Mouse (Mus musculus): ENCODE data around the gene Ppip5k1. TPM values are rescaled to one million over a fixed set of nuclear protein-coding genes. Genes with fewer than 3 reads are reported as not detected.
"Not testable (repeated sequence)": the region's sequence is repeated elsewhere in the genome, so short reads cannot be mapped to it uniquely, and the experiment has no call there.

Ppip5k1 gene
- polyA plus RNA-seq (2012; rRNA removed), result 21.8 and 23.9 TPM in 2 replicates

DNA sequence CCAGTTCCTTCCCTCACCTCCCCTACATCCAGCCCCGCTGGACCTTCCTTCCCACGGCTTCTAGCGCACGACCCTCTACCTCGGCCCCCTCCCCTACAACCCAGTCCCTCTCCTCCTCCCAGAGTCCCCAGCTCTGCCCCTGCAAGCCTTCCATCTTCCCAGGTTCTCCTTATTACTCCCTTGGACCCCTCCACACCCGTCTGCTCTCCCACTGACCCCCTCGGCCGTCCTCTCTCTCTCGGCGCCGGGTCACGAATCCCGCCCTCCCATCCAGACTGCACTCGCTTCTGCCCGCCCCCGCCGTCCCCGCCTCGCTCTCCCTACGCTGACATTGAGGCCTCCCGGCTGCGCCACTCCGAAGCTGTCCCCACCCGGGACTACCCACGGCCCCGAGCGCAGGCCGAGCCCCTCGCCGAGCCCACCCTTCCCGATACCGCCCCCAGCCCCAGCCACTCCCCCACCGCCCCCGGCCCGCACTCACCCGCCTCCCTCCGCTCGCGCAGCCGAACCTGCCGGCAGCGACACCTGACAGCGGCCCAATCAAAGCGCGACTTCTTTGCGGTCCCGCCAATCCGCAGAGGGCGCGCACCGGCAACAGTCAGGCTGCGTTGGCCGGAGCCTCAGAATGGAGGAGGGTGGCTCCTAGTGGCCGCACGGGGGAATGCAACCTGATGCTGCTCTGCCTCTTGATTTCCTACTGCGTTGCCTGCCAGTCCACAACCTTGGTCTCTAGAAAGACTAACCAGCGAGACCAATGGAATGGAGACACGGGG lies at the start of gene Ppip5k1:
Ppip5k1 (minus strand) TSS at position 577 of the 773 bp plus-strand sequence.
- Histone ChIP-seq H3K27ac (ENCODE audit: control insufficient read depth, insufficient read depth, low read length) (no peak within 1 kb of the TSS), H3K4me1 (replicated peaks; ENCODE audit: control insufficient read depth, insufficient read depth, low read length) (peaks cover 8% of the 10 kb centered on the region; the same call in 1 of the 2 replicates), H3K4me3 (ENCODE audit: control insufficient read depth, insufficient read depth, low read length) (peak within 1 kb of the TSS; percentile 58), H3K36me3 (ENCODE audit: control insufficient read depth, insufficient read depth, low read length) (no peaks in the 10 kb centered on the region), H3K27me3 (ENCODE audit: control insufficient read depth, insufficient read depth, low read length) (peaks cover 4% of the 10 kb centered on the region; the same call in 1 of the 2 replicates)
- peak; percentile 97 for DNase-seq
- 1% methylated on average over 57 of the region's 58 CpGs for WGBS
- peak; percentile 95 for TF ChIP-seq CTCF (IDR thresholded peaks at IDR 0.05; ENCODE audit: borderline replicate concordance, control insufficient read depth, extremely low read depth, insufficient read depth, low read length, poor library complexity)
- peak; percentile 47; the same call in 1 of the 2 replicates for TF ChIP-seq POLR2A (IDR thresholded peaks at IDR 0.05; ENCODE audit: control insufficient read depth, extremely low read depth, insufficient read depth, low read length, poor library complexity)

DNA sequence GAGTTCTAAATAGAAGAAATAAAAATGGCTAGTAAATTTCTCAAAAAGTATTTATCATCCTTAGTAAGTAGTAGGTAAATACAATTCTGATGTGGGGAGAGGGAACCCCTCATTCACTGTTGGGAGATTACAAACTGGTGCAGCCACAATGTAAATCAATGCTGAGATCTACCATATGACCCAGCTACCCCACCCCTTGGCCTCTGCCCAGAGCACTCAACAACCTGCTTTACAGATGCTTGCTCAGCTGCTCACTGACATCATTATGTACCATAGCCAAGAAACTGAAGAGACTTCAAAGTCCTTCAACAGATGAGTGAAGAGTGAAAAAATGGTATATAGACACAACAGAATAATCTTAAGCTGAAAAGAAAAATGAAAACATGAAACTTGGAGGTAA lies 48.1 kb upstream of the Ppip5k1 start:
- Histone ChIP-seq H3K36me3 (ENCODE audit: control insufficient read depth, insufficient read depth, low read length) (no peaks in the 10 kb centered on the region), H3K27me3 (ENCODE audit: control insufficient read depth, insufficient read depth, low read length) (no peaks in the 10 kb centered on the region), H3K4me1 (replicated peaks; ENCODE audit: control insufficient read depth, insufficient read depth, low read length) (no peaks in the 10 kb centered on the region), H3K4me3 (ENCODE audit: control insufficient read depth, insufficient read depth, low read length) (no peak overlapping the region), H3K27ac (ENCODE audit: control insufficient read depth, insufficient read depth, low read length) (no peak overlapping the region)
- TF ChIP-seq CTCF (IDR thresholded peaks at IDR 0.05; ENCODE audit: borderline replicate concordance, control insufficient read depth, extremely low read depth, insufficient read depth, low read length, poor library complexity), result no peak
- no peak for TF ChIP-seq POLR2A (IDR thresholded peaks at IDR 0.05; ENCODE audit: control insufficient read depth, extremely low read depth, insufficient read depth, low read length, poor library complexity)
- DNase-seq, result no peak

DNA sequence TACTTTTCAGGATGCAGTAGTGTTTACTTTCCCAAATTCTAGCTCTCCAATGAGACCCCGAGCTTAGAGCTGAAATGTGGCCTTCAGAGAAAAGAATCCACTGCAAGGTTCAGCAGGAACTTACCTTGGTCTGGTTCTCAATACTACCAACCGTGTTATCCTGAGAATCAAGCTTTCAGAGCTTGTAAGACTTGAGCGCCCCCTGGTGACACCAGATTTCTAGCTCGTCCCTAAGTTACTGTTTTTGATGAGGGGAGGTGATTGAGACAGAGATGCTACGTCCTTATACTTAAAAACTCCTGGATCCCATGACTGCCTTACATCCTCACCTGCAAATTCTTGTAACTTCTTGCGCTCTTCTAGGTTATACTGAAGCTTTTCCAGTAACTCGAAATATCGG lies 41.4 kb upstream of the Ppip5k1 start:
- Histone ChIP-seq H3K36me3 (ENCODE audit: control insufficient read depth, insufficient read depth, low read length) (no peaks in the 10 kb centered on the region), H3K4me1 (replicated peaks; ENCODE audit: control insufficient read depth, insufficient read depth, low read length) (no peaks in the 10 kb centered on the region), H3K27ac (ENCODE audit: control insufficient read depth, insufficient read depth, low read length) (no peak overlapping the region), H3K27me3 (ENCODE audit: control insufficient read depth, insufficient read depth, low read length) (no peaks in the 10 kb centered on the region), H3K4me3 (ENCODE audit: control insufficient read depth, insufficient read depth, low read length) (no peak overlapping the region)
- peak; percentile 77 for DNase-seq
- TF ChIP-seq POLR2A (IDR thresholded peaks at IDR 0.05; ENCODE audit: control insufficient read depth, extremely low read depth, insufficient read depth, low read length, poor library complexity) (no peak), CTCF (IDR thresholded peaks at IDR 0.05; ENCODE audit: borderline replicate concordance, control insufficient read depth, extremely low read depth, insufficient read depth, low read length, poor library complexity) (no peak)
- 32% methylated on average over 8 of the region's 8 CpGs for WGBS

DNA sequence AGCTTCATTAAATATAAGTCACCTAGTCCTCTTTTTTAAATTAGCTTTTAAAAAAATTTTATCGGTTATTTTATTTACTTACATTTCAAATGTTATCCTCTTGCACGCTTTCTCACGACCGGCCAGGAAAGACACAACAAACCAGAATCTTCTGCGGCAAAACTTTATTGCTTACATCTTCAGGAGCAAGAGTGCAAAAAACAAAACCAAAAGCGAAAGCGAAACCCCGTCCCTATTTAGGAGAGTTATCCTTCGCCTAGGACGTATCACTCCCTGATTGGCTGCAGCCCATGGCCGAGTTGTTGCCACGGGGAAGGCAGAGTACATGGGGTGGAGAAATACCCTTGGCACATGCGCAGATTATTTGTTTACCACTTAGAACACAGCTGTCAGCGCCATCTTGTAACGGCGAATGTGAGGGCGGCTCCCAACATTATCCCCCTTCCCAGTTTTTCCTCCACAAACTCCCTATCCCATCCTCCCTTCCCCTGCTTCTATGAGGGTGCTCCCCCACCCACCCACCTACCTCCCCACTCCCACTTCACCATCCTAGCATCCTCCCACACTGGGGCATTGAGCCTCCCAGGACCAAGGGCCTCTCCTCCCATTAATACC lies 31.9 kb upstream of the Ppip5k1 start, which contains the start of gene Strc:
Strc (minus strand) TSS at position 208 of the 615 bp plus-strand sequence.
- not testable (repeated sequence) for H3K4me1 ChIP-seq (replicated peaks; ENCODE audit: control insufficient read depth, insufficient read depth, low read length); H3K27me3 ChIP-seq (ENCODE audit: control insufficient read depth, insufficient read depth, low read length); DNase-seq; H3K36me3 ChIP-seq (ENCODE audit: control insufficient read depth, insufficient read depth, low read length); H3K27ac ChIP-seq (ENCODE audit: control insufficient read depth, insufficient read depth, low read length); H3K4me3 ChIP-seq (ENCODE audit: control insufficient read depth, insufficient read depth, low read length)
- 97% methylated on average over 17 of the region's 17 CpGs for whole genome bisulfite sequencing

GRCm38 (mm10) chr2:121374766-121375165 lies 19.6 kb upstream of the Ppip5k1 start:
- Histone ChIP-seq H3K27me3 (ENCODE audit: control insufficient read depth, insufficient read depth, low read length) (no peaks in the 10 kb centered on the region), H3K27ac (ENCODE audit: control insufficient read depth, insufficient read depth, low read length) (no peak overlapping the region), H3K4me3 (ENCODE audit: control insufficient read depth, insufficient read depth, low read length) (no peak overlapping the region), H3K4me1 (replicated peaks; ENCODE audit: control insufficient read depth, insufficient read depth, low read length) (no peaks in the 10 kb centered on the region), H3K36me3 (ENCODE audit: control insufficient read depth, insufficient read depth, low read length) (no peaks in the 10 kb centered on the region)
- no peak for TF ChIP-seq CTCF (IDR thresholded peaks at IDR 0.05; ENCODE audit: borderline replicate concordance, control insufficient read depth, extremely low read depth, insufficient read depth, low read length, poor library complexity)
- no peak for TF ChIP-seq POLR2A (IDR thresholded peaks at IDR 0.05; ENCODE audit: control insufficient read depth, extremely low read depth, insufficient read depth, low read length, poor library complexity)
- DNase-seq, result no peak
- 37% methylated on average over 2 of the region's 2 CpGs for WGBS

GRCm38 (mm10) chr2:121372266-121372665 lies 17.1 kb upstream of the Ppip5k1 start:
- Histone ChIP-seq H3K27me3 (ENCODE audit: control insufficient read depth, insufficient read depth, low read length) (no peaks in the 10 kb centered on the region), H3K4me1 (replicated peaks; ENCODE audit: control insufficient read depth, insufficient read depth, low read length) (no peaks in the 10 kb centered on the region), H3K36me3 (ENCODE audit: control insufficient read depth, insufficient read depth, low read length) (no peaks in the 10 kb centered on the region), H3K4me3 (ENCODE audit: control insufficient read depth, insufficient read depth, low read length) (no peak overlapping the region), H3K27ac (ENCODE audit: control insufficient read depth, insufficient read depth, low read length) (no peak overlapping the region)
- WGBS, result 89% methylated on average over 3 of the region's 3 CpGs
- no peak for DNase-seq
- TF ChIP-seq CTCF (IDR thresholded peaks at IDR 0.05; ENCODE audit: borderline replicate concordance, control insufficient read depth, extremely low read depth, insufficient read depth, low read length, poor library complexity), result no peak
- TF ChIP-seq POLR2A (IDR thresholded peaks at IDR 0.05; ENCODE audit: control insufficient read depth, extremely low read depth, insufficient read depth, low read length, poor library complexity), result no peak

Data from thymus, adult 2 months (tissue).